Mouse (Mus musculus): ENCODE data around the gene Dock1.

DNA sequence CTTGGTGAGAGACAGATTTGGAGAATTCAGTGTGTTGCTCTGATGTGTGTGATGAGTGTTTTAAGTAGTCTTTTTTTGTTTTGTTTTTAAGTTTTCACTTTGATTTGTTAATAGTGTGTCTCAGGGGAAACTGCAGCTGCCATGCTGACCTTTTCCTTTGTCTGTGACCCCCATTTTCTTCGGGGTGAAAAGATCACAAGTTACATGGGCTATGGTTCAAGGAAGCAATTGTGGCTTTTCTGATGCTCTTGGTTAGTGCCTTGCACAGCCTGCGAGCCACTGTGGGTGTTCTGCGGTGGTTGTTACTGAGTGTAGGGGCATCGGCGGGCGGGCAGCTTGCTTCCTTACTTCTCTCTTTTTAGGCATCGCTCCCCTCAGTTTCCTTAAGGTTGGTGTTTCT lies 54.4 kb downstream of the Dock1 start:
- TF ChIP-seq CTCF (conservative IDR thresholded peaks at IDR 0.05; ENCODE audit: insufficient read depth, insufficient read length, low read depth, low read length) = no peak
- TF ChIP-seq POLR2A (IDR thresholded peaks at IDR 0.05; ENCODE audit: low read depth, low read length) = no peak
